Mouse (Mus musculus) adipocyte (in vitro differentiated cells): ENCODE data around the gene Zc3hav1l.

Experiments used
- DNase-seq: peaks from one replicate; pipeline ENCODE4 v3.0.0-alpha.2; 2016; ENCODE audit warnings: low spot score

The Zc3hav1l gene

DNA sequence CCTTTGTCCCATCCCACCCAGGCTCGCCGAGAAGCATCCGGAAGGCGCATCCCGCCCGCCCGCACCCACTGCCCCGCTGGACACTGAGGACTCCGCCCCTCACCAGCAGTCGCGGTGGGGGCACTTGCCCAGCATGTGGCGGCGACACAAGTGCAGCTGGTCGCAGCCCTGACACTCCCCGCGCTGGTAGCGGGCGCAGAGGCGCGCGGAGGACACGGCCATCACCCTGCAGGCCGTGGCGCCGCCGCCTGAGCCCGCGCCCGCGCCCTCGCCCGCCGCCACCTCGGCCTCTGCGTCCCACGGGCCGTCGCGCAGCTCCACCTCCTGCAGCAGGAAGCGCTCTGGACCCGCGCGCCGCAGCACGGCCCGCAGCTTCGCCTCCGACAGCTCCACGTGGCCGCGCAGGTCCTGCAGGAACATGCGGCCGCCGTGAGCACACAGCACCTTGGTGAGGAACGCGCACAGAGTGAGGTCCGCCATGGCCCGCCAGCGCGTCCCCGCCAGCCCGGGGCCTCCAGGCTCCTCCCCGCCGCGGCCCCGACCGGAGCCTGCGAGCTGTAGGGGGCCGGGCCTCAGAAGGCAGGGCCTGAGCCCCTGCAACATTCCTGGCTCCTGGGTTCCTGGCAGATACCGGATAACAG, at the start of gene Zc3hav1l:
Gene Zc3hav1l, minus strand, starts transcription at position 499 of the 641 bp plus-strand sequence.
- DNase-seq: peak; percentile 54

DNA sequence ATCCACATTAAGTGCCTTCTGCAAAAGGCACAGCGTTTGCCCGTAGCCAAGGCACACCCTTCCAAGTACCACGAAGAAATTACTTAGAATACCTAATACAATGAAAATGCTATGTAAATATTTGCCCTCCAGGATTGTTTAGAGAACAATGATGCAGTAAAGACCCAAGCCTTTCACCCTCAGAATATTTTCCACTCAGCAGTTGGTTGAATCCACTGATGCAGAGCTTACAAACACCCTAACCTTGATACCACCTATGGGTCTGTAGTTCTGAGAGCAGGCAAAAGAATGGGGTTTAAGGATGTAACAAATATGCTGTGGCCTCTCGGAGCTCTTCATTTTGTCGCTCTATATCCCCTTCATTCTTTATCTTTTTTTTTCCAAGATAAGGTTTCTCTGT, 48.8 kb upstream of the Zc3hav1l start:
- DNase-seq: no peak

DNA sequence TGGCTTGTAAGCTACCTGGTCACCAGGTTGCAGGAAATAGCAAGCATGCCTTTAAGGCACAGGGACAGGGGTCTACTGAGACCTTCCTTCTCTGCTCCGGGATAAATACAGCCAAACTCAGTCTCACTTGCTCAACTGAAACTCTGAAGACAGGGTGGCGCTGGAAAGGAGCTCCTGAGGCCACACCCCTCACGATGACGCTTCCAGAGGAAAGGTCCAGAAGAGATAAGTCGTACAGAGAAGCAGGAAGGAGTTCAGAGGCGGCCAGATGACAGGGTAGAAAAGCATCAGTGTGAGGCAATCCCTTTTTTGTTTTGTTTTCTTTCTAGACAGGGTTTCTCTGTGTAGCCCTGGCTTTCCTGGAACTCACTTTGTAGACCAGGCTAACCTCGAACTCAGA, 46.7 kb upstream of the Zc3hav1l start:
- DNase-seq: peak; percentile 63

DNA sequence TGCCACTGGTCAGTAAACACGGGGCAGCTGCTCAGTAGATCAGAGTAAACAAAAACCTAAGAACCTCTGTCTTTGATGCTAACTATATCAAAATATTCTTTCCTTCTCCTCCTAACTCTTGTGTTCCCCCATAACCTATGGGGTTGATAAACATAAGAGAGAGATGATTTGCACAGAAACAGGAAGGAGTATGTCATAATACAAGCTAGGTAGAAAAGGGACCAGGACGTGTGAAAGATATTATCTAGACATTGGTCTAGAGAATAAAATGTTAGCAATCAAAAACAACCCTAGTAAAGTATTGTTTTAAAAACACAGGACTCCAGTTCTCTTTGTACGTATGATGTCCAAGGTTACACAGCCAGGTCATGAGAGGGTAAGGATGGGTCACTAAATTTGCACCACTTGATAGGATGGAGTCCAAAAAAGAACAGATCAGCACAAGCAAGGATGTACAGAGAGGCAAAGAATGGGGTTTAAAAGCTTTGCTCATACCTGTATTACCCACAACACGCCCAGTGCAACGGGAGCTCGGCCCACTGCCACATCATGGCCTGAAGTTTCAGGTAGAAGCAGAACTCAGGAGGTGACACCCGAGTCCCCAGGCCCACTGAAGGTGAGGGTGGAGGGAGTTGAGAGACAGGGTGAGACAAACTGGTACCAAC, 45.1 kb upstream of the Zc3hav1l start:
- no peak for DNase-seq

DNA sequence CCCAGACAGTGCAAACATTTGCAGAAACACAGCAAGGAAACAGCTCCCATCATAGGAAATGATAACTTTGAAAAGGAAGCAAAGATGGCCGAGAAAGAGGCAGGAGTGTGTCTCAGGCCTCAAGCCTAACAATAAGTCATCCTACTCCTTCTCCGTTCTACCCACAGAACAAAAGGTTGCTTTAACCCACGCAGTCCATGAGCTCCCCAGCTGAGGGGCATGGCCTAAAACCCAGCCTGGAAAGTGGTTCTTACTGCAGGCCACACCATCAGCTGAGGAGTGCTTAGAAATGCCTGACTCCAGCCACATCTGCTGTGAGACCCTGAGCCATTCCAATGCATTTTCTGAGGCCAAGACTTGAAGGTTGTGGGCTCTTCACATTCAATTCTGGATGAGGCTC, 44.5 kb upstream of the Zc3hav1l start:
- DNase-seq: no peak

DNA sequence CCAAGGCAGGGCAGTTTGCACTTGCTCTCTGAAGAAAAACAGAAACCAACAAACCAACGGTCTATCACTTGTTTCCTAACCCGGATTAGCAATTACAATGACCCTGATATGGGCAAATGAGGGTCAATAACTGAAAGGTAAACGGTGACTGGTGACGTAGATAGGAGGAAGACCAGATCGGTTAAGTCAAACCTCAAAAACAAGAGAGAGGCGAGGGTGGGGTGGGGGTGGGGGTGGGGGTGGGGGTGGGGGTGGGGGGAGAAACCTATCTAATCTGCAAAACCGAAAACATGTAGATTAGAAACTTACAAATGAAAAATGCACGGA, 43.6 kb upstream of the Zc3hav1l start:
- DNase-seq: no peak

DNA sequence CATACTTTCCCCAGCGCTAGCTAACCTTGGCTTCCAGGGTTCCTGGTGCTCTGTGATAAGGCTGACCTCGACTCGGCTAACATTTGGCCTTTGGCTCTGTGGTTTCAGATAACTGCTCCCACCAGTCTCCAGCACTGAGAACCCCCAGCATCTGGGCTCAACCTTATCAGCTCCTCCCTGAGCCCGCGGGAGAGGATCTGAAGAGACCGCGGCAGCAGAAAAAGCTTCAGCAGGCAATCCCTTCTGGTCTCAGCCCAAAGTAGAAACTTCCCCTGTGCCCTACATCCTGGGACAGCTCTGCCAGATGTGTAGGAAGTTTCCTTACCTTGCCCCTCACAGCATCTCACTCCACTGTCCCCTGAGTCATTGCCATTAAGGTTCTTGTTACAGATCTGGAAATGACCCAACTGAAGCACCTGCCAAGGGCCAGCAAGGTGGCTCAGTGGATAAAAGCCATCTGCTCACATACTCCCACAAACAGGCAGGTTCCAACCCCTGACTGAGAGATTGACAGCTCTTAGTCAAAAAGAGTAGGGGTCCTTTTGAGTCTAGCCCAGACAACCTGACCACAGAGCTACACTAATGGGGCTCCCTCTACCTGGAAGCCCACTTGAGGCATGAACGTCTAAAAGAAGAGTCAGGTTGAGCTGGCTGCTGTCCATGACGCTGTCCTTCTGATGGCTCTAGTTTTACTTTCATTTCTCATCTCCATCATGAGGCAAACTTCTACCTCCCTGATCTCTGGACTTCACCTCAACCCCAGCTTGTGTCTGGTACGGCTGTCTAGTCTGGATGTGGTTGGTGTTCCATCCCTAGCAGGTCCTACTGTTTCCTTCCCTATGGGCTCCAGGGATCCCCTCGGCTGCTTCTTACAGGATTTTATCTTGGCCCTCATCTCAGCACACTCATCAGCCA, 42.9 kb upstream of the Zc3hav1l start:
- no peak for DNase-seq

DNA sequence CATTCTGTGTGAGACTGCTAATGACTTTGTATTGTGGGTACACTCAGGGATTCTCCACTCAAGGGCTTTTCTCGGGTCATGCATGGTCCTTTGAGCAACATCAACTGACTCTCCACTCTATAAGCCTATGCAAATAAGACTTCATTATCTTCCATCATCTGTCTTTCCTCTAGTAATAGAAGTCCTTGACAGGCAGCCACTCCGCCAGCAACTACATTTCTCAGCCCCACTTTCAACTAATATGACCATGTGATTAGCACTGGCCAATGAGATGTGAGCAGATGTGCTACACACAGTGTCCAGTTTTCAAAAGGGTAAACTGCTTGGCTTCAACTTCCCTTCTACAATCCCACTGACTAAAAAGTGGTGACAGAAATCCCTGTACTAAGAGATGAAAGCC, 40.0 kb upstream of the Zc3hav1l start:
- no peak for DNase-seq

DNA sequence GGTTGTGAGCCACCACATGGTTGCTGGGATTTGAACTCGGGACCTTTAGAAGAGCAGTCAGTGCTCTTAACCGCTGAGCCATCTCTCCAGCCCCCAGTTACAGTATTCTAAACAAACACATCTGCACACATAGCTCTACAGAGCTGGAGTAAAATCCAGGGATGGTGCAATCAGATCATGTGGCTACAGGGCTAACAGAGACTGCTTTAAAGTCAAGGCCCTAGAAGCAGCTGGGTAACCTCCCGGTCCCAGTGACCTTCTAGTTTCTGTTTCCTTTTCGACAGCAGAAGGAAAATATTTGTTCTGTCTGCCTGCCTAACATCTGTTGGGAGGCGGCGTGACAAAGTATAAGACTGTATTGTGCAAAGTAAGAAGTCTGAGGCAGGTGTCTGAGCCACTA, 38.9 kb upstream of the Zc3hav1l start:
- peak; percentile 75 for DNase-seq

DNA sequence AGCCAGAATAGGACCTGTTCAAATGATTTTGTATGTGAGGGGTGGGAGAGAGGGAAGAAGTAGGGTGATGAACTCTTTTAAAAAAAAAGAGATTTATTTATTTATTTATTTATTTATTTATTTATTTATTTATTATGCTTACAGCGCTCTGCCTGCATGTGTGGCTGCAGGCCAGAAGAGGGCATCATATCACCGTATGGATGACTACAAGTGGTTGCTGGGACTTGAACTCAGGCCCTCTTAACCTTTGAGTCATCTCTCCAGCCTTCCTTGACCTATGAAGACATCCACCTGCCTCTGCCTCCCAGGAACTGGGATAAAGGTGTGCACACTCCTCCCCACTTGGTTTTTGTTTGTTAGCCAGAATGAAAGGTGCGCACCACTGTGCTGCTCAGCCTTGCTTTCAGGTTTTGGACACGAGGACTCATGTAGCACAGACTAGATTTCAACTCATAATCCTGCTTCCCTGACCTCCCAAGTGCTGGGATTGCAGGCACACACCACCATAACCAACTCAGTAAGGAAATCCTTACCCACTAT, 38.2 kb upstream of the Zc3hav1l start:
- no peak for DNase-seq

DNA sequence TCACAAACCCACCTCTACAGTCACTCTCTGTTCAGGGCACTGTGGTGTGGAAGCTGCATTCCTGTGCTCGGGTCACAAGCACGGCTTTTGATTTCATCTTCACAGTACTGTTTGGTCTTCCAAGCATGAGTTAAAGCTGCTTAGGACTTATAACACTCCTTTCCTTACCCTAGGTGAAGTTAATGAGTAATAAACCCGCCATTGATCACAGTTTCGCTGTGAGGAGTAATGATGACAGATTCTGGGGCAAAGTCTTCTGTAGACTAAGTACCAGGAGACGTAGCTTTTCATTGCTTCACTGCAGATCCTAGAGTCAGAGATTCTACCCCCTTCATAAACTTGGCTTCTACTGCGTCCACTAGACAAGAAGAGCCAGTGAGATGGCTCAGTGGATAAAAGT, 36.2 kb upstream of the Zc3hav1l start:
- no peak for DNase-seq

DNA sequence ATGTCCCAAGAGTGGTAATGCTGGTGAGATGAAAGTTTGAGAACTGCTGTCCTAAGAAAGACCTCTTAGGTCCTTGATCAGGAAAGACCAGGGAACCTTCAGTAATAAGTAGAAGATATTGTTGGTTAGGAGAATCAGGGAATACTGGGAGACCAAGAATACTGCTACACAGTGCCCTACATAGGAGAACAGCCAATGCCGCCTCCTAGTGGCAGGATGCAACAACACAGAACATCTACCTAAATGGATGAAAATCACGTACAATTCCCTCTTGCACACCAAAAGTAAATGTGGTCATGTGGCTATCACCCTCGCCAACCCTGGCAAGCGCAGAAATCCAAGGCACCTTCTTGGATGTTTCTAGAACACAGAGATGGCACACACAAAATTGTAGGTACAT, 27.5 kb upstream of the Zc3hav1l start:
- DNase-seq: peak; percentile 66

DNA sequence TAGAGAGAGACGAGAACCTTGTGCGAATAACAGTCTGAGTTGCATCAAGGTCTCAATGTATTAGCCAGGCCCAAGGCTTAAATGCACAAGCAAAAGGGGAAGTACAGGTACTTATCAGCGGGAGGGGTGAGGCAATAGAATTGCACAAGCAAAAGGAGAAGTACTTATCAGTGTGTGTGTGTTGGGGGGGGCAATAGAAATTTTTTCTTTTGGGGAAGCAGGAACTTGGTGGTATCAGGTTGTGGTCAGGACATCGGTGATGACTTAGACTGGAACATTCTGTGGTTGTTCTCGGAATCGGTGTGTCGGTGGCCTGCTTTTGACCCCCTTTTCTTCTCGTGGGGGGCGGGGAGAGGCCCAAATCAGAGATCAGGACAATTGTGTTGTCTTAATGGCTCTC, 21.6 kb upstream of the Zc3hav1l start:
- no peak for DNase-seq

DNA sequence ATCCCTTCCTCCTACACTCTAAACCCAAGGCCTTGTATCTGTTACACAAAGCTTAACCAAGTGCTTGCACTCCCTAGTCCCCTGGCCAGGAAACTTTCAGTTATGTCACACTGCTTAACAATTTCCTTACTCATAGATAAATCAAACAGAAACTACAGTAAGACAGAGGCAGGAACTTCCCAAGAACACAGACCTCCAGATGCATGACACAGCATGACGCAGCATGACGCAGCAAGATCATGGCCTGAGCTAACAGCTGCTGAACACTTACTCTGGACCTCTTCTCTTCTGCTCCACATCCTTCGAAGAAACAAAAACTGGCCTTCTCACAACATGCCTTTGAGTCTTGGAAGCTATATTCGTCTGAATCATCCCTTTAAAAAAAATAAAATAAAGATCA, 17.0 kb upstream of the Zc3hav1l start:
- no peak for DNase-seq

DNA sequence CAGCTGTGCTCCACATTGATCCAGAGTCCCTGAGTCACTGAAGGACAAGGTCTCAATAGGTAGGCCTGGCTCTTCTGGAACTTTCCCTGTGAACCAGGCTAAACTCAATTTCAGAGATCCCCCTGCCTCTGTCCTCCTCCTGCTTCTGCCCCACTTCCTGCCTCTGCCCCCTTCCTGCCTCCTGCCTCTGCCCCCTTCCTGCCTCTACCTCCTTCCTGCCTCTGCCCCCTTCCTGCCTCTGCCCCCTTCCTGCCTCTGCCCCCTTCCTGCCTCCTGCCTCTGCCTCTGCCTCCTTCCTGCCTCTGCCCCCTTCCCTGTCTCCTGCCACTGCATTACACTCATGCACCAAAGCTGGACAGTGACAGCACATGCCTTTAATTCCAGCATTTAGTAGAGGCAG, 10.7 kb upstream of the Zc3hav1l start:
- DNase-seq: no peak

DNA sequence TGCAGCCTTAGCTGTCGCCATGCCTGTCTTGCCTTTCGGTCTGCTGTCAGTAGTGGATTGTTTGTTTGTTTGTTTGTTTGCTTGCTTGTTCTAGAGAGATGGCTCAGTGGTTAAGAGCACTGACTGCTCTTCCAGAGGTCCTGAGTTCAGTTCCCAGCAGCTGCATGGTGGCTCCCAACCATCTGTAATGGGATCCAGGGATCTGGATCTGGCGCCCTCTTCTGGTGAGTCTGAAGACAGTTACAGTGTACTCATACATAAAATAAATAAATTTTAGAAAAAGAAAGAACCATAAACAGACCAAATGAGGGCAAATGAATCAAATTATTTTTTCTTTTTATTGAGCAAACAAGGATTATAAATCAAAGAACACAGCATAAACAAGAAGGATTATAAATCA, 5.9 kb upstream of the Zc3hav1l start:
- no peak for DNase-seq

DNA sequence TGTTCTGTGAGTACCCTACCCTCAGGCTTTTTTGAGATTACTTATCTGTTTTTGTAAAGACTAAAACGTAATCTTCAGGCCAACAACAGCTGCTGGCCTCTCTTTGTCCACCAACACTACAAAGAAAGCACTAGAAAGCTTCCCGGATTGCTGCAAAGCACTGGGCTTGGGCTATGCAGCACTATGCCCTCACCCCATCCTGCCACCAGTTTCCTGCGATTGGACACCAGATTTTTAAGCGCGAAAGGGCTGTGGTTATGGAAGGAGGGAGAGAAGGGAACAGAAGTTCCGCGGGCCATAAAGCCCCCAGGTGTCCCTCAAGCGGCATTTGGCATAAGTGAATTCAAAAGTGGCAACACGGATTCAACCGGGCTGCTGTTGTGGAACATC, 818 bp downstream of the Zc3hav1l start:
- DNase-seq: peak; percentile 34

DNA sequence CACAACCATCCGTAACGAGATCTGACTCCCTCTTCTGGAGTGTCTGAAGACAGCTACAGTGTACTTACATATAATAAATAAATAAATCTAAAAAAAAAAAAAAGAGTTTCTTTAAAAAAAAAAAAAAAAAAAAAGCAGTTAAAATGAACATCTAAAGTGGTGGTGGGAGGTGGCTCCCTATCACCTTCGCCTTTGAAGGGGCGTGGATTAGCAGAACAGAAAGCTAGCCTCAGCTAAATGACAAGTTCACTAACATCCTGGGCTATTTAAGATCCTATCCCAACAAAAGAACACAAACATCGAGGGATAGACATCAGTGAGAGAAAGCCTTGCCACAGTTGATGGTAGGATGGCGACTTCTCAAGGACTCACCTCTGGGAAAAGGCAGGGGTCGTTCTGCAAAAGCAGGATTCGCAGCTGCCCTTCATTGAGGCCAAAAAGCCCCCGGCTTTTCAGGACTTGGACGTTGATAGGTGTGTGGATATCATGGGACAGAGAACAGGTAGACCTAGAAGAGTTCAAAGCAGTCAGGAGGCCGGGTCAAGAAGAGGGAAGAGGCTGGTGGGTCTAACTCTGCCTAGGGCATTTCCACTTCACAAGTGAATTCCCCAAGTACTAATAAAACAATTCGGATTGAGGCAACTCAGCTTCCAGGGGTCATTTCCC, 1.3 kb downstream of the Zc3hav1l start:
- DNase-seq: no peak

DNA sequence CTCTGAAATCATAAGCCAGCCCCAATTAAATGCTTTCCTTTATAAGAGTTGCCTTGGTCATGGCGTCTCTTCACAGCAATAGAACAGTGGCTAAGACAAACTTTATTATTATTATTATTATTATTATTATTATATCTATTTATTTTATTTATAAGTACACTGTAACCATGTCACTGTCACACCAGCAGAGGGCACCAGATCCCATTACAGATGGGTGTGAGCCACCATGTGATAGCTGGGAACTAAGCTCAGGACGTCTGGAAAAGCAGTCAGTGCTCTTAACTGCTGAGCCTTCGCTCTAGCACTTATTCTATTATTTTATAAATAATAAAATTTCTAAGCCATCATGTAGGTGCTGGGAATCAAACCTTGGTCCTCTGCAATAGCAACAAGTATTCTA, 5.4 kb downstream of the Zc3hav1l start:
- DNase-seq: no peak

DNA sequence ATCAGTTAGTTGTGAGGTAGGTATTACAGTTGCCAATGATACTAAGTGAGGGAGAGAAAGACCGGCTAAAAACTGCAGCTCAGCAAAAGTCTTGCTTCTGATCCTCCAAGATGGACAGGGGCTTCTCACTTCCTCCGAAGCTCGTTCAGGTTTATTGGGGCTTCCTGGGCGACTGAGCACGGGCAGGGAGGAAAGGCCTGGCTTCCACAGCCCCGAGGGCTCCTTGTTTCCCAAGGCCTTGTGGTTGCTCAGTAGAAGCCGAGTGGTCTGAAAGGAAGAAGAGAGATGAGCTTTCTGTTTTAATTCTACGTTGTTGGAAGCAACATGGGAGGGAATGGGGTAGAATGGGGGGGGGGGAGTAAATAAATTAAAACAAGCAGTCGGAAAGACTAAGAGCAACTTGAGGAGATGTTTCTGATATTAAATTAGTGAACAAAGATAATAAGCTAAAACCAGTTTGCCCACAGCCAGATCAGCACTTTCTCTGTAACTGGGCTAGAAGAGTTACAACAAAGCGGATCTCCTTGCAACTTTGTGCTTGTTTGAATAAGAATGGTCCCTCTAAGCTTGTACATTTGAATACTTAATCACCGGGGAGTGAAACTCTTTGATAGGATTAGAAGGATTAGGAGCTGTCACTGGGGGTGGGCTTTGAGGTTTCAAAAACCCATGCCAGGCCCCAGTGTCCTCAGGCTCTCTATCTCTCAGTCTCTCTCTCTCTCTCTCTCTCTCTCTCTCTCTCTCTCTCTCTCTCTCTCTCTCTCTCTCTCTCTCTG, 6.0 kb downstream of the Zc3hav1l start:
- no peak for DNase-seq

DNA sequence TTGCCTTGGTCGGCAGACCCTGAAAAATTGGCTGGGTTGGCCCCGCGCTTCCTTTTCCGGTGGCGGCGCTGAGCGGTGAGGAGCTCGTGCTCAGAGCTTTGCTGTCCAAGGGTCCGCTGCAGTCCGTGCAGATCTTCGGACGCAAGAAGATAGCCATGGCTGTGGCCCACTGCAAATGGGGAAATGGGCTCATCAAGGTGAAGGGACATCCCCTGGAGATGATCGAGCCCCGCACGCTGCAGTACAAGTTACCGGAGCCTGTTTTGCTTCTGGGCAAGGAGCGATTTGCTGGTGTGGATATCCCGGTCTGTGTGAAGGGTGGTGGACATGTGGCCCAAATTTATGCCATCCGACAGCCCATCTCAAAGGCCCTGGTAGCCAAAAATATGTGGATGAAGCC, 14.6 kb downstream of the Zc3hav1l start:
- DNase-seq: no peak

DNA sequence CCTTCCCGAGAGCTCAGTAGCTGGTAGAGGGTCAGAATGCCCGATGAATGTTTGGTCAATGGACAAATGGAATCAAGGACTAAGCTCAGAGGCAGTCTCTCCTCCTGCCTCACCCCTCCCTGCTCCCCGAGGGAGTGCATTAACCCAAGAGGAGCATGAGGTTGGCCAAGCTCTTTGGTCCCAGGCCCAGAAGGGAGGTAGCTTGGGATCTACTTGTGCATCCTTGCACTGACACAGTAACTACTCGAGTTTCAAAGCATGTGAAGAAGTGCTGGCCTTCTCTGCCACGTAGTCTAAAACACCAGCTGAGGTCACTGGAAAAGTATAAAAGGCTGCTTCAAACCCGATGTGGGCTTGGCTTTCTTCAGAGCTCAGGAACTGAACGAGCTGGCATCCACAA, 34.6 kb downstream of the Zc3hav1l start:
- peak; percentile 56 for DNase-seq
